Mouse (Mus musculus): Measurements from ENCODE around the gene Sapcd1.

The Sapcd1 gene

DNA sequence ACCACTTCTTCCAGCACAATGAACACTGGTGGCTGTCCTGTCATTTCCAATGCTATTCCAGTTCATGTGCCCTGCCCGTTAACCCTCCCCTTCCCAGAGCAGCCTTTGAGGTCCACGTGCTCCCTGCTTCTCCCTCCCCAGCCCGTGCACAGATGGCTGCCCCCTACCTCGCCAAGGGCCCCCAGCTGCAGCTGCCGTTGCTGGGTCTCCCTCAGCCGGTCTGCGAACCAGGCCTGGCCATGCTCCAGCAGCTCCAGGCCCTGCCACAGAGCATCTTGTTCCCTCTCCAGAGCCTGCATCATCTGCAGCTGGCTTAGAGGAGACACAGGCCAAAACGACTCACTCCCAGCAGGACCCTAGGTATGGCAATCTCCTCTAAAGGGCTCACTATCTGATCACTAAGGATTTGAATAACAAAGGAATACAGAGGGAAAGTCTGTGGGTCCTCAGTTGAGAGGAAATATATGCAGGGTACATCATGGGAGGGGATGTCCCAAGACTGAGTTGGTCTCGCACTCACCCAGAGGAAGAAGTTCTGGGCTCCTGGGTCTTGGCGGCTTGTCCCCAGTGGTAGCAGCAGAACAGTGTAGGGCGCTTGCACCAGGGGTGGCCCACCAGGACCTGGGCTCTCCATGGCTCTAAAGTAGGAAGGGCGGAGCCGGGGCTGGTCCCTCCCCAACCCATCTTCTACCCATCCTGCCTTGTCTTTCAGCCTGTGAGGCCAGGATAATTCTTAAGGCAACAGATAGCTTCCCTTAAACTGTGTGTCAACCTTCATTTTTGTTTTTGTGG is at the start of gene Sapcd1:
TSS of gene Sapcd1 (minus strand) at position 740 of the 792 bp plus-strand sequence.
- no peak for DNase-seq (ENCODE audit: low spot score in 2 of 2)

- no peak for DNase-seq (ENCODE audit: low spot score in 2 of 2)
These were observed 49.5 kb upstream of the Sapcd1 start for GRCm38 (mm10) chr17:35077285-35077684.

- no peak for DNase-seq (ENCODE audit: low spot score in 2 of 2)
These were observed 48.8 kb upstream of the Sapcd1 start, which contains the start of gene Ly6g6e for GRCm38 (mm10) chr17:35076507-35077176. Gene Ly6g6e, plus strand, starts transcription at chr17:35076902.

GRCm38 (mm10) chr17:35074097-35074496 is 46.3 kb upstream of the Sapcd1 start:
- DNase-seq (ENCODE audit: low spot score in 2 of 2) = no peak

- DNase-seq (ENCODE audit: low spot score in 2 of 2) = no peak
These were observed 43.6 kb upstream of the Sapcd1 start for GRCm38 (mm10) chr17:35071454-35071853.

GRCm38 (mm10) chr17:35070556-35071229 is 42.9 kb upstream of the Sapcd1 start:
- no peak for DNase-seq (ENCODE audit: low spot score in 2 of 2)

DNA sequence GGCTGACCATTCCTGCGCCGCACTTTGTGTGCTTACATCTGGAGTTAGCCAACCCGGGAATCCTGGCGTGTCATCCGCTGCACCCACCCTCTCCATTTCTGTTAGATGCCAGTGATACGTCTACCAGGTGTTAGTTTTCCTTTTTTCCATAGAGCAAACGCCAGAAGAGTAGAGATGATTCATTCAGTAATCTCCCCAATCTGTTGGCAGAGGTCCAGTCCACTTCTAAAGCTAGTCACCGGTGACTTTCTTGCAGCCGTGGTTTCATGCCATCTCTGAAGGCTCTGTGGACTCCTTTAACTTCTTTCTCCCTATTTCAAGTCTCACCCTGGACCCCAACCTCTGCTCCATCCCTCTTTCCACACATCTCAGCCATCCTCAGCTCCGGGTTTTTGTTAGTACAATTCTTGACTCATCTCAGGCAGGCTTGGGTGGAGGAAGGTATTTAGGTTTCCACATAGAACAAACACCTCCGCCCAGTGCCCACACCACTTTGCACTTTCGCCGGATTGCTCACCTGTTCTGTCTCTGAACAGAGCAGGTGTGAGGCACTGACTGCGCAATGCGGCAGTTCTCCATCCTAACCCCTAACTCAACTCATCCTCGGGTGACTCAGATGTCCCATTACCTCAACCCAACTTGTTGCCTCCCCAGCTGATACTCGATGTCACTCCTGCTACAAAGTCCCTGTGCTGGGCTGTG is 40.5 kb upstream of the Sapcd1 start:
- peak in 1 of 2 experiments; percentile 42 for DNase-seq (ENCODE audit: low spot score in 2 of 2)

DNA sequence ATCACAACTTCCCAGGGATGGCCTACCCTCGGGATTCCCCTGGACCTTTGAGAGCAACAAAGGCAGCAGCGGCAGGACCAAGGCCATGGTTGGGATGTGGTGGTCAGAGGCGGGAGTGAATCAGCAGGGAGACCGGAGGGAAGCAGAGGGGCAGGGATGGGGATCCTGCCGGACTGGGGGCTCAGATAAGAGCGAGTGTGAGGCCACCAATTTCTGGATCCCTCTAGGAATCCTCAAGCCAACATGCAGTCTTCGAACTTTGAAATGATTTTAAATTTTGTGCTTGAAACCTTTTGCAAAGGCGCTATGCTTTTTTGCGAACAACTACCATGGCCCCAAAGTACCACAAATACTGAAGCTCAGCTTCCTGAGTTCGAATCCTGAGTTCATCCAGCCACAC is 38.3 kb upstream of the Sapcd1 start, which contains the start of gene Mpig6b:
TSS of gene Mpig6b (minus strand) at position 101 of the 400 bp plus-strand sequence.
- no peak for DNase-seq (ENCODE audit: low spot score in 2 of 2)

DNA sequence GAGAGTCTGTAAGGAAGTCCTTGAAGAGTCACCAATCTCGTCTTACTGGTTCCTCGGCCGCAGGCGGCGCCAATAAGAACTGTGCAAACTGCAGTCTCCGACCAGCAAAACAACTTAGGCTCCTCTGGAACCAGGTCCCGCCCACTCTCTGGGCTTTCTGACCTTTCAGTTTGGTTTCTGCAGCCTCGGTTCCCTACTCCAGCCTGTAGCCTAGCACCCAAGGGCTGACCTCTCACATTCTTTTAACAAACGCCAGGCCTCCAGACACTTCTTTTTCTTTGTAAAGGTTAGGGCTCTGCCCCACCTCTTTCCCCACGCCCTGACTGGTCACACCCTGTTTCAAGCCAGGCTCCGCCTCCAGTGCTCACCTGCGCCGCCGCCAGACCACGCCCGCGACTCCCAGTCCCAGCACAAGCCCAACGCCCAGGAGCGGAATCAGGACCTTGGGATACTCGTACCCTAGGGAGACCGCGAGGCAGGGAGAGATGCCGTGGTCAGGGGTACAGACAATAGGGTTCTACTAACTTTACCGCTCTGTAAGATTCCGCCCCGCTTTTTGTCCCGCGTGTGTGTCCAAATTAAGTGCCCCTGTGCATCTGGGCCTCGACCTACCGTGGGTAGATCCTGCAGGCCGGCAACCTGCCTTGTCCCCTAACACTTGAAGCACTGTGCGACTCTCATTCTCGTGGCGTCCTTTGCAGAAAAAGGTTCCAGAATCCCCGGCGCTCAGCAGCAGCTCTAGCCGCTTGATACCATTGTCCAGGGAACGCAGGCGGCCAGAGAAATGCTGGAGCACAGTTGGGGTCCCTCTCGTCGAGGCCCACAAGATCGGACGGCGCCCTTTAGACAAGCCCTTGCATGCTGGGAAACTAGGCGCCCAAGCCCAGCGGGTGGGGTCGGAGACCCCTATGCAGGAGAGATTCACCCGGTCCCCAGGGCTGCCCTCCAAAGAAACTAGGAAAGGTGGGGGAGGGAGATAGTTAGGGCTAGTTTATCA is 37.4 kb upstream of the Sapcd1 start, which contains the start of gene Ly6g6c:
TSS of gene Ly6g6c (plus strand) at position 438 of the 997 bp plus-strand sequence.
- no peak for DNase-seq (ENCODE audit: low spot score in 2 of 2)

DNA sequence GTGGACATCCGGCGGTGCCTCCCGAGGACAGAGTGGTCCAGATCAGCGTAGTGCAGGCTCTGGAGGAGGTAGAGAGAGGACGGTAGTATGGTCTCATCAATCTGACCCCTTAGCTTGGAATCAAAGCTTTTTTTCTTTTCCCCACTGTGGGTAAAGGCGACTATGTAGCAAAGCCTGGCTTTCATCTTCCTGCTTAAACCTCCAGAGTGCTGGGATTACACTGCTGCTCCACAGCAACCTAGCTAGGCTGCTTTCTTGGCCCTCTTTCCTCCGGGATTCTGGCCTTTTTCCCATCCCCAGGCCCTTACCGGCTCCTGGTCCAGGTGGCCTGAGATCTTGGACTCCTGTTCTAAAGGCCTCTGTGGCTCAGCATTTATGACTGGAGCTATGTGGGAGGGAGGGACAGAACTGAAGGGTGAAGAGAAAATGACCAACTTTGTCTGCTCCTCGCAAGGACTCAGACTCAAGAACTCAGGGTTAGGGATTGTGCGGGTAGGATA is 36.6 kb upstream of the Sapcd1 start:
- no peak for DNase-seq (ENCODE audit: low spot score in 2 of 2)

DNA sequence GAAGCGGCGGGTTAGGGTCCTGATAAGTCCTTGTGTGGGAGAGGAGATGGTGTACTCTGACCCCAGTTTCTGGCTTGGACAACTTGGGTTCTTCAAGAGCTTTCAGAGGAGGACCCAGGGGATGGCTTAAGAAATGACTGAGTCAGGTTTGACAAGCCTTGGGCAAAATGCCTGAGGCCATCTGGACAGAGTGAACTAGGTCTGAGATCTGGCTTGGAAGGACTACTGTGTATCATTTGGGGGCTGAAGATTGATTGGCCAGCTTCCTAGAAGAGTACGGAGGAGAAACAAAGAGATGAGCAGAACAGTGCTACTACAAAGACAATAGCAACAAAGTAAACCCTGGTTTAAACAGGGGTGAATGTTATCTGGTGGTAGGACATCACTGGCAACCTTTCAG is 35.6 kb upstream of the Sapcd1 start:
- no peak for DNase-seq (ENCODE audit: low spot score in 2 of 2)

DNA sequence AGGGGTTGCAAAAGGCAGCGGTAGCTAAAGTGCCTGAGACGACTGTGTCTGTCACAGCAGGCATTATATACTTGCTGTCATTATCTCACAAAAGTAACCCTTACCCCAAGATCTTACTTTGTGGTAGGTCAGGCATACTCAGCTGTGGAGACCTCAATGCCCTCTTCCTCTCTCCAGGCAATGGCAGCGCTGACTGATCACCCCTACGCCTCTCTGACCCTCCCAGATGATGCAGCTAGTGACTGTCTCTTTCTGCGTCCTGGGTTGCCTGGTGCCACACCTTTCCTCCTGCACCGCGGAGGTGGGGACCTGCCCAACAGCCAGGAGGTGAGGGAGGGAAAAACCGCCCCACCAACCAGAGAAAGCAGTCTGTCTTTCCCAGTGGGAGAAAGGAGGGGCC is 33.5 kb upstream of the Sapcd1 start:
- DNase-seq (ENCODE audit: low spot score in 2 of 2) = no peak

DNA sequence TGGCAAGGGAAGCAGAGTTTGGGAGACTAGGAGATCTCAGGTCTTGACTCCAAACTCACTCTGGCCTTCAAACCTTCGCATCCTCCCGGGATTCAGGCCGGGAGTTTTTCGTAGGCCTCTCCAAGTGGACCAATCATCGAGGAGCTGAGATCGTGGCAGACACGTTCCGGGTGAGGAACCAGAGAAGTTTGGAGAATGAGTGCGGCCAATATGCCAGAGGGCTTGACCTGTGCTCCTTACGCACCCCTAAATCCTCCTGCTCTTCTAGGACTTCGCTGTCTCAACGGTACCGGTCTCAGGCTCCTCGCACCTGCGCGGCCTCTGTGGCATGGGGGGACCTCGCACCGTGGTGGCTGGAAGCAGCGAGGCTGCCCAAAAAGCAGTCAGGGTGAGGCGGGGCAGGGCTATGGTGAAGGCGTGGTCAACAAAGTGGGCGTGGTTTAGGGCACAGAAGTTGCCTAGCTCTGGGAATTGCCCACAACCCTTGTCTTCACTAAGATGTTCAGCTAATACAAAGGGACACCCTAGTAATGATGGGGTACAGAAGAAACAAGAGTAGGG is 33.0 kb upstream of the Sapcd1 start:
- no peak for DNase-seq (ENCODE audit: low spot score in 2 of 2)

- DNase-seq (ENCODE audit: low spot score in 2 of 2) = no peak
These were observed 32.3 kb upstream of the Sapcd1 start for GRCm38 (mm10) chr17:35060071-35060470.

- peak; percentile 46 to 66 for DNase-seq (ENCODE audit: low spot score in 2 of 2)
These were observed 31.4 kb upstream of the Sapcd1 start, which contains the start of gene Ddah2 for GRCm38 (mm10) chr17:35058911-35059892. Gene Ddah2, plus strand, starts transcription at chr17:35059035.

DNA sequence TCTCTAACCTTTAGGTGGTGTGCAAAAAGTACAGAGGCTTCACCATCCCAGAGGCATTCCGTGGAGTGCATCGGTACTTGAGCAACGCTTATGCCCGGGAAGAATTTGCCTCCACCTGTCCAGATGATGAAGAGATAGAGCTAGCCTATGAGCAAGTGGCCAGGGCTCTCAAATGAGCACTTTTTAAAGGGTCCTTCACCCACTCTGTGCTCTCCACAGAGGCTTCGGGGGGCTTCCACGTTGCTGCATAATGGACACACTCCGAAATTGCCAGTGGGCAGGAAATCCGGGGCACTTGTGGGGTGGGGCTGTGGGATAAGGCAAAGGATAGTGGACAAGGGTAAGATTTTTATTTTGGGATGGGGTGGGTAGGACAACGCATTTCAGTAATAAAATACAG is 30.5 kb upstream of the Sapcd1 start:
- no peak for DNase-seq (ENCODE audit: low spot score in 2 of 2)

GRCm38 (mm10) chr17:35057090-35057489 is 29.3 kb upstream of the Sapcd1 start:
- DNase-seq (ENCODE audit: low spot score in 2 of 2) = no peak

DNA sequence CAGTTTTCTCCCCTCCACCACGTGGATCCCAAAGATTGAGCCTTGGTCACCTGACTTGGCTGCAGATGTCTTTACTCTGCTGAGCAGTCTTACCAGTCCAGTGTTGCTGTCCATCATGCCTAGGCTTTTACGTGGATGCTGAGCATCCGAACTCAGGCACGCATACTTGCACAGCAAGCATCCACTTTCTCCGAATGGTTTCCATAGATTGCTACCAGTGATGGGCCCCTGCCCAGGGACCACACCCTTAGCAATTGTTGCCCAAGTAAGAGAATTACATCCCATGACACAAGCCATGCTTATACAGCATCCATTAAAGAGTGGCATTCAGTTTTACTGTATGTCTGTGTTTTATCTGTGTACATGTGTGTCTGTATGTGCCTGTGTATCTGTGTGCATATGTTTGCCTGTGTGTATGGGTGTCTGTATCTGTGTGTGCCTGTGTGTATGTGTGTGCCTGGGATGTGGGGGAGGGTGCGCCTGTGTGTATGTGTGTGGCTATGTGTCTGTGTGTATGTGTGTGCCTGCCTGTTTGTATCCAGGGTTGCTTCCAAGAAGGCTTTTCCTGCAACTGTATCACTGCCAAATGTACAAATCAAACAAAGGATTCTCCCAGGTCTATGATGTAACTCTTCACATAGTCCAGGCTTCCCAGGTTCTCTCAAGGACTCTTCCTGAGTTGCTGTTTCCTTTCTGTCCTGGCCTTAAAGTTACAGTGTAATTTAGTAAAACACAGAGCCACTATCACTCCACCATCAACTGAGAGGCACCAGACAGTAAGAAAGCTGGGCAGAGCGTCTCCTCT is 28.1 kb upstream of the Sapcd1 start:
- DNase-seq (ENCODE audit: low spot score in 2 of 2) = no peak

Measured in right cerebral cortex, adult 2 months (tissue).